Mouse (Mus musculus) stomach, embryonic 14.5 days (tissue): ENCODE data around the gene Mrrf. TPM values are rescaled to one million over a fixed set of nuclear protein-coding genes. Genes with fewer than 3 reads are reported as not detected.

ENCODE experiments used
- ATAC-seq: fragments of 200-750 bp; cut with Nextera tagmentation; 2 replicates; pipeline ENCODE4 v1.8.0; 2017; ENCODE audit warnings: low read depth, moderate TSS enrichment; ENCODE audit not compliant: insufficient number of reproducible peaks, insufficient read depth, low FRiP score
- H3K27ac ChIP-seq: fragments of 300-500 bp; sonication (generic); 2 replicates; pipeline ENCODE4 v1.5.1; 2014; ENCODE audit warnings: mild to moderate bottlenecking, low read length, moderate library complexity, mixed read lengths
- H3K27me3 ChIP-seq: fragments of 300-500 bp; sonication (generic); 2 replicates; pipeline ENCODE4 v1.6.1; 2014; ENCODE audit warnings: low read length, control low read depth, mixed read lengths; ENCODE audit not compliant: control insufficient read depth, insufficient read depth
- H3K36me3 ChIP-seq: fragments of 300-500 bp; sonication (generic); 2 replicates; pipeline ENCODE4 v1.6.1; 2014; ENCODE audit warnings: mild to moderate bottlenecking, control low read depth, low read length, moderate library complexity, mixed read lengths; ENCODE audit not compliant: control insufficient read depth, insufficient read depth
- H3K4me1 ChIP-seq: fragments of 300-500 bp; sonication (generic); 2 replicates; pipeline ENCODE4 v1.6.1; 2014; ENCODE audit warnings: low read length, control low read depth, mixed read lengths; ENCODE audit not compliant: control insufficient read depth, insufficient read depth
- H3K4me2 ChIP-seq: fragments of 300-500 bp; sonication (generic); replicated peaks from 2 replicates; pipeline ENCODE4 v1.6.1; 2014; ENCODE audit warnings: low read depth, low read length, control low read depth
- H3K4me3 ChIP-seq: fragments of 300-500 bp; sonication (generic); 2 replicates; pipeline ENCODE4 v1.5.1; 2014; ENCODE audit warnings: low read depth, low read length, control low read depth
- H3K9ac ChIP-seq: fragments of 300-500 bp; sonication (generic); replicated peaks from 2 replicates; pipeline ENCODE4 v1.6.1; 2014; ENCODE audit warnings: low read depth, mild to moderate bottlenecking, control low read depth, low read length, moderate library complexity, mixed read lengths
- H3K9me3 ChIP-seq: fragments of 300-500 bp; sonication (generic); 2 replicates; pipeline ENCODE4 v1.6.1; 2016; ENCODE audit warnings: low read depth, low read length, control low read depth; ENCODE audit not compliant: control insufficient read depth
- WGBS: fragments of 180-500 bp; shearing (Covaris S2); extraction: QIAGEN DNeasy Blood & Tissue Kit; methylation state at CpG from one replicate; pipeline ENCODE4 v1.1.7; 2014; 5-methylcytosine and 5-hydroxymethylcytosine counted together
- polyA plus RNA-seq: library from polyadenylated mRNA; unstranded; fragments of >200 nt; fragmentation: Nextera tagmentation; extraction: Ambion mirVana; gene quantifications from 2 replicates; pipeline ENCODE4 v1.2.1, GENCODE M21; 2014

The Mrrf gene
- 33.8 and 42.6 TPM in 2 replicates for polyA plus RNA-seq

- Histone ChIP-seq H3K4me3 (peak within 1 kb of the TSS; percentile 84), H3K36me3 (peaks cover 28% of the 10 kb centered on the region; the same call in 1 of the 2 replicates), H3K27ac (peak within 1 kb of the TSS; percentile 85), H3K27me3 (no peaks in the 10 kb centered on the region), H3K4me2 (peak within 1 kb of the TSS; percentile 82), H3K9me3 (no peaks in the 10 kb centered on the region), H3K4me1 (peaks cover 10% of the 10 kb centered on the region), H3K9ac (peak within 1 kb of the TSS; percentile 78)
- peak; percentile 96 for ATAC-seq
- WGBS: under 1% methylated on average over 47 of the region's 50 CpGs
These were observed at the start of gene Mrrf, which contains the start of gene Rbm18 for GRCm38 (mm10) chr2:36136300-36136941. Gene Mrrf (plus strand): TSS chr2:36136389. Gene Rbm18 (minus strand): TSS chr2:36136773.

DNA sequence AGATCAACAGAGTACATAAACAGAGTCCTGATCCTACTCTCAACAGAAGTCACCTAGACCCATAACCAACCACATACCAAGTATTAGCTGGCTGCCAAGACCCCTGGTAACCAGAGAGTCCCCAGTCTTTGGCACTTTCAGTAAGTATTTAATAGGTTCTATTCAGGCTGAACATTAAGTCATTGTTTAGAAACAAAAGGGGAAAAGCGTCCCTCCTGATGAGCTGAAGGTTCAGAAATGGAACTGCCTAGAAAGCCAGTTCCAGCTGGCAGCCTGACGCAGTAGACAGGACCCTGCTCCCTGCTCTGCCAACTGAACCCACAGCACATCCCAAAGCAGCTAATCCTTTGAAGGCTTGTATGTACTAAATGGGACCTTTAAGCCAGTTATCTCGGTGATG is 47.0 kb upstream of the Mrrf start:
- H3K27me3 ChIP-seq: peaks cover 47% of the 10 kb centered on the region
- WGBS: 51% methylated on average over 3 of the region's 3 CpGs

GRCm38 (mm10) chr2:36090853-36091741 is 45.1 kb upstream of the Mrrf start:
- ATAC-seq: peak; percentile 84
- Histone ChIP-seq H3K4me2 (peak overlapping the region; percentile 76), H3K36me3 (no peaks in the 10 kb centered on the region), H3K4me3 (peak overlapping the region; percentile 38), H3K9me3 (no peaks in the 10 kb centered on the region), H3K9ac (no peak overlapping the region), H3K27me3 (peaks cover 66% of the 10 kb centered on the region), H3K27ac (no peak overlapping the region), H3K4me1 (no peaks in the 10 kb centered on the region)
- WGBS: 2% methylated on average over 70 of the region's 70 CpGs

More for the DNA sequence above, 47.0 kb upstream of the Mrrf start:
- H3K36me3 ChIP-seq: no peaks in the 10 kb centered on the region
- no peaks in the 10 kb centered on the region for H3K9me3 ChIP-seq
- H3K4me2 ChIP-seq: no peak overlapping the region
- H3K4me3 ChIP-seq: no peak overlapping the region
- H3K4me1 ChIP-seq: no peaks in the 10 kb centered on the region
- no peak for ATAC-seq
- no peak overlapping the region for H3K9ac ChIP-seq
- H3K27ac ChIP-seq: no peak overlapping the region

- Histone ChIP-seq H3K27ac (no peak overlapping the region), H3K4me3 (no peak overlapping the region), H3K27me3 (peaks cover 67% of the 10 kb centered on the region), H3K9ac (no peak overlapping the region), H3K4me1 (no peaks in the 10 kb centered on the region), H3K4me2 (no peak overlapping the region), H3K9me3 (no peaks in the 10 kb centered on the region), H3K36me3 (no peaks in the 10 kb centered on the region)
- ATAC-seq: no peak
- 13% methylated on average over 4 of the region's 4 CpGs for WGBS
These were observed 43.4 kb upstream of the Mrrf start for GRCm38 (mm10) chr2:36092748-36093147.

- Histone ChIP-seq H3K36me3 (no peaks in the 10 kb centered on the region), H3K9me3 (no peaks in the 10 kb centered on the region), H3K27me3 (peaks cover 71% of the 10 kb centered on the region), H3K4me1 (no peaks in the 10 kb centered on the region), H3K27ac (no peak overlapping the region), H3K4me2 (no peak overlapping the region), H3K4me3 (no peak overlapping the region), H3K9ac (no peak overlapping the region)
- no peak for ATAC-seq
- WGBS: 24% methylated on average over 7 of the region's 7 CpGs
These were observed 42.9 kb upstream of the Mrrf start for GRCm38 (mm10) chr2:36093301-36093700.

DNA sequence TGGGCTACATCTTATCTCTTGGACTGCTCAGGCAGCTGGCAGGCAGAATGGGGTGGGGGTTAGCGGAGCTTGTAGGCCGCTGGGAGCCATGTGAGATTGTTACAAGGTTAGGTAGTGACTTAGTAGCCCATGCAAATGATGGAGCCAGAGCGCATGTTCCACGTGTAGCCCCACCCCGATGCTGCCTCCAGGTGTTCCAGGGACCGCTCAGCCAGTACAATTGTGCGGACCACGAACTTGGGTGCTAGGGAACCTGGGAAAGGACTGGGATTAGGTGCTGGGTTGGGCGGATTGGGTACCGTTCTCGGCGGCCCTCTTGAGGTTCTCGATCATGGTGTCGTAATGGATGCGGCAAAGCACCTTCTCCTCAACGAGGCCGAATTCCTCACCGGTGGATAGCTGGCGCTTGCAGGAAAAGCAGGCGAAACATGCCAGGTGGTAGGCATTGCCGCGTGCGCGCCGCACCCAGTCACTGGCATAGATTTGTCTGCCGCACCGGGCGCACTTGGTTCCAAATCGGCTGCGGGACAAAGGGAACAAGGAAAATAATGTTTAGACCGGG is 42.2 kb upstream of the Mrrf start:
- H3K36me3 ChIP-seq: no peaks in the 10 kb centered on the region
- no peaks in the 10 kb centered on the region for H3K9me3 ChIP-seq
- H3K4me3 ChIP-seq: no peak overlapping the region
- 5% methylated on average over 31 of the region's 31 CpGs for WGBS
- no peak for ATAC-seq
- H3K9ac ChIP-seq: no peak overlapping the region
- no peak overlapping the region for H3K4me2 ChIP-seq
- H3K27ac ChIP-seq: no peak overlapping the region
- peaks cover 76% of the 10 kb centered on the region for H3K27me3 ChIP-seq
- no peaks in the 10 kb centered on the region for H3K4me1 ChIP-seq

GRCm38 (mm10) chr2:36097129-36097815 is 38.9 kb upstream of the Mrrf start:
- Histone ChIP-seq H3K4me2 (no peak overlapping the region), H3K36me3 (no peaks in the 10 kb centered on the region), H3K27ac (no peak overlapping the region), H3K9ac (no peak overlapping the region), H3K27me3 (peaks cover 84% of the 10 kb centered on the region), H3K4me1 (peaks cover under 1% of the 10 kb centered on the region; the same call in 1 of the 2 replicates), H3K4me3 (no peak overlapping the region), H3K9me3 (no peaks in the 10 kb centered on the region)
- WGBS: 7% methylated on average over 18 of the region's 18 CpGs
- ATAC-seq: no peak

DNA sequence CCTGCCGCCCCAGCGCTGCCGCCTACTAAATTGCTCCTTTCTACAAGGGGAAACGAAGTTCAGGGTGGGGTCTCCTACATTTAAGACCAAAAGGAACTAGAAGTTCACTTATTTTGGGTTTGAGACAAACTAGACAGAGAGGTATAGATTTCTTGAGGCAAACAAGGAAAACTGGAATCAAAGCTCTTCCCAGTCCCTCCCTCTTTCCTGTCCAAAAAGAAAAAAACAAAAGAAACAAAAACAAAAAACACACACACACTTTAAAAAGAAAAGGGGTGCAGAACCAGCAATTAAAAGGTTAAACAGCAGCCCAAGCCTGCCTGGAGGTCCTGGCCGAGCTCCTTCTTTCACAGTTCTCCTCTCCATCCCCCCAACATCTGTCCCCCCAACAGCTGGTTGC is 38.2 kb upstream of the Mrrf start:
- no peak overlapping the region for H3K4me2 ChIP-seq

More for the DNA sequence above, 38.2 kb upstream of the Mrrf start:
- no peak overlapping the region for H3K27ac ChIP-seq
- no peaks in the 10 kb centered on the region for H3K36me3 ChIP-seq
- peaks cover 88% of the 10 kb centered on the region for H3K27me3 ChIP-seq
- no peak for ATAC-seq
- 4% methylated on average over 5 of the region's 5 CpGs for WGBS
- H3K4me1 ChIP-seq: peaks cover 6% of the 10 kb centered on the region; the same call in 1 of the 2 replicates
- no peaks in the 10 kb centered on the region for H3K9me3 ChIP-seq
- H3K4me3 ChIP-seq: no peak overlapping the region
- H3K9ac ChIP-seq: no peak overlapping the region
